Mouse (Mus musculus) olfactory bulb, adult 2 months (tissue): ENCODE data around the gene Bag3.

Experiments
- CTCF ChIP-seq: fragments of 200-500 bp; IDR thresholded peaks from 2 replicates; pipeline ENCODE4 v1.5.1; 2012; ENCODE audit warnings: low read depth, mild to moderate bottlenecking, low read length, moderate library complexity; ENCODE audit not compliant: insufficient read depth
- POLR2A ChIP-seq: fragments of 200-500 bp; IDR thresholded peaks from 2 replicates; pipeline ENCODE4 v1.6.1; 2012; ENCODE audit warnings: mild to moderate bottlenecking, low read depth, low read length, moderate library complexity; ENCODE audit not compliant: insufficient read depth

GRCm38 (mm10) chr7:128596274-128596673 lies 72.9 kb downstream of the Bag3 start:
- TF ChIP-seq CTCF (no peak), POLR2A (no peak)
